Mouse (Mus musculus) limb, embryonic 14.5 days (tissue): Measurements from ENCODE around the gene Aldh1b1. TPM values are rescaled to one million over a fixed set of nuclear protein-coding genes. Genes with fewer than 3 reads are reported as not detected.

Experiments used
- ATAC-seq: fragments of 200-750 bp; cut with Nextera tagmentation; 2 replicates; pipeline ENCODE4 v1.8.0; 2017; ENCODE audit warnings: low read depth, moderate number of reproducible peaks, moderate TSS enrichment; ENCODE audit not compliant: low FRiP score
- DNase-seq: peaks from one replicate; pipeline ENCODE4 v3.0.0-alpha.2; 2015; ENCODE audit warnings: low spot score
- H3K27ac ChIP-seq: fragments of 300-500 bp; sonication (generic); replicated peaks from 2 replicates; pipeline ENCODE4 v1.5.1; 2014; ENCODE audit warnings: low read depth, mild to moderate bottlenecking, low read length, moderate library complexity, mixed read lengths
- H3K27me3 ChIP-seq: fragments of 300-500 bp; sonication (generic); 2 replicates; pipeline ENCODE4 v1.6.1; 2014; ENCODE audit warnings: low read length, mixed read lengths; ENCODE audit not compliant: control insufficient read depth, insufficient read depth
- H3K36me3 ChIP-seq: fragments of 300-500 bp; sonication (generic); 2 replicates; pipeline ENCODE4 v1.6.1; 2014; ENCODE audit warnings: mild to moderate bottlenecking, low read length, moderate library complexity, mixed read lengths; ENCODE audit not compliant: control insufficient read depth, insufficient read depth
- H3K4me1 ChIP-seq: fragments of 300-500 bp; sonication (generic); 2 replicates; pipeline ENCODE4 v1.6.1; 2014; ENCODE audit warnings: antibody characterized with exemption, low read length, mixed read lengths; ENCODE audit not compliant: control insufficient read depth, insufficient read depth
- H3K4me2 ChIP-seq: fragments of 300-500 bp; sonication (generic); replicated peaks from 2 replicates; pipeline ENCODE4 v1.6.1; 2014; ENCODE audit warnings: low read depth, mild to moderate bottlenecking, low read length, moderate library complexity; ENCODE audit not compliant: severe bottlenecking
- H3K4me3 ChIP-seq: fragments of 300-500 bp; sonication (generic); replicated peaks from 2 replicates; pipeline ENCODE4 v1.5.1; 2014; ENCODE audit warnings: low read length
- H3K9ac ChIP-seq: fragments of 300-500 bp; sonication (generic); 2 replicates; pipeline ENCODE4 v1.6.1; 2014; ENCODE audit warnings: mild to moderate bottlenecking, low read depth, low read length, moderate library complexity; ENCODE audit not compliant: severe bottlenecking
- H3K9me3 ChIP-seq: fragments of 300-500 bp; sonication (generic); 2 replicates; pipeline ENCODE4 v1.6.1; 2016; ENCODE audit warnings: low read length; ENCODE audit not compliant: control insufficient read depth
- POLR2A ChIP-seq: fragments of 200-500 bp; IDR thresholded peaks from 2 replicates; pipeline ENCODE4 v1.8.0; 2012; ENCODE audit warnings: inconsistent platforms, mild to moderate bottlenecking, moderate library complexity, borderline replicate concordance; ENCODE audit not compliant: insufficient read depth, insufficient read length; ENCODE audit errors: extremely low read depth
- WGBS: fragments of 180-500 bp; shearing (Covaris S2); extraction: QIAGEN DNeasy Blood & Tissue Kit; methylation state at CpG from one replicate; pipeline ENCODE4 v1.1.7; 2014; 5-methylcytosine and 5-hydroxymethylcytosine counted together
- polyA plus RNA-seq, 2 experiments: library from polyadenylated mRNA; depleted of rRNA in 1 of 2; stranded (reverse) in 1 of 2; unstranded in 1 of 2; fragments of >200 nt; fragmentation: Nextera tagmentation in 1 of 2; extraction: Ambion mirVana in 1 of 2; gene quantifications; 2 replicates each; pipeline versions ENCODE4 v1.2.1 to v1.2.3; 2012 to 2014

The Aldh1b1 gene
- polyA plus RNA-seq, 2 experiments = 1.0 to 1.3 TPM

- Histone ChIP-seq H3K4me3 (no peak overlapping the region), H3K27ac (no peak overlapping the region), H3K36me3 (no peaks in the 10 kb centered on the region), H3K9ac (no peak overlapping the region), H3K4me2 (no peak overlapping the region), H3K9me3 (no peaks in the 10 kb centered on the region), H3K4me1 (no peaks in the 10 kb centered on the region), H3K27me3 (peaks cover 38% of the 10 kb centered on the region)
- 88% methylated on average over 7 of the region's 7 CpGs for WGBS
- DNase-seq (no peak), ATAC-seq (no peak)
- no peak for TF ChIP-seq POLR2A
Measured at GRCm38 (mm10) chr4:45831996-45832395, 33.2 kb downstream of the Aldh1b1 start.

- DNase-seq = no peak
- peaks cover 23% of the 10 kb centered on the region for H3K27me3 ChIP-seq
Measured at GRCm38 (mm10) chr4:45833461-45833860, 34.6 kb downstream of the Aldh1b1 start.

GRCm38 (mm10) chr4:45844355-45844754, 45.5 kb downstream of the Aldh1b1 start:
- no peak overlapping the region for H3K4me3 ChIP-seq
- H3K27ac ChIP-seq = no peak overlapping the region
- no peaks in the 10 kb centered on the region for H3K9me3 ChIP-seq
- no peaks in the 10 kb centered on the region for H3K36me3 ChIP-seq
- 0 out of 2 replicates have a peak, but pooled peaks cover 11% of the 10 kb centered on the region for H3K27me3 ChIP-seq
- 43% methylated on average over 14 of the region's 14 CpGs for WGBS
- DNase-seq (peak; percentile 44), ATAC-seq (no peak)
- no peak overlapping the region for H3K9ac ChIP-seq
- TF ChIP-seq POLR2A = no peak
- H3K4me2 ChIP-seq = no peak overlapping the region
- H3K4me1 ChIP-seq = peaks cover 13% of the 10 kb centered on the region

More at GRCm38 (mm10) chr4:45833461-45833860, 34.6 kb downstream of the Aldh1b1 start:
- H3K4me1 ChIP-seq = no peaks in the 10 kb centered on the region
- no peak for ATAC-seq
- no peaks in the 10 kb centered on the region for H3K9me3 ChIP-seq
- no peak overlapping the region for H3K9ac ChIP-seq
- TF ChIP-seq POLR2A = no peak
- H3K27ac ChIP-seq = no peak overlapping the region
- no peaks in the 10 kb centered on the region for H3K36me3 ChIP-seq
- WGBS = 37% methylated on average over 5 of the region's 5 CpGs
- H3K4me2 ChIP-seq = no peak overlapping the region
- no peak overlapping the region for H3K4me3 ChIP-seq

DNA sequence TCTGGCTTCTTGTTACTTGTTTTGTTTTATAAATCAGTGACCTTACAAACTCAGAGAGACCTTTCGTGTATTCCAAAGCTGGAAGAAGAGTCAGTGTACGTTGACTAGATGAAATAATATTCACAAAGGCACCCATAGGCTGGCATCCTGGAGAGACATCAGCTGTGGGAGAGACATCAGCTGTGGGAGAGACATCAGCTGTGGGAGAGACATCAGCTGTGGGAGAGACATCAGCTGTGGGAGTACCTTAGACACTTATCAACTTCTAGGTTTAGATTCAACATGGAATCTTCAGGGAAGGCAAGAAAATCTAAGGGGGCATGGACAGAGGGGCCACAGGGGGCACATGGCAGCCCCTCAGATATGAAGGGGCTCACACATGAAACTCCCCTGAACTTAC, 47.4 kb downstream of the Aldh1b1 start:
- H3K4me3 ChIP-seq = no peak overlapping the region
- no peak for TF ChIP-seq POLR2A
- no peak overlapping the region for H3K4me2 ChIP-seq
- H3K9me3 ChIP-seq = no peaks in the 10 kb centered on the region
- no peak overlapping the region for H3K27ac ChIP-seq
- H3K27me3 ChIP-seq = 0 out of 2 replicates have a peak, but pooled peaks cover 11% of the 10 kb centered on the region
- ATAC-seq (no peak), DNase-seq (no peak)
- WGBS = 95% methylated on average over 2 of the region's 2 CpGs
- H3K36me3 ChIP-seq = no peaks in the 10 kb centered on the region
- peaks cover 14% of the 10 kb centered on the region for H3K4me1 ChIP-seq
- no peak overlapping the region for H3K9ac ChIP-seq

DNA sequence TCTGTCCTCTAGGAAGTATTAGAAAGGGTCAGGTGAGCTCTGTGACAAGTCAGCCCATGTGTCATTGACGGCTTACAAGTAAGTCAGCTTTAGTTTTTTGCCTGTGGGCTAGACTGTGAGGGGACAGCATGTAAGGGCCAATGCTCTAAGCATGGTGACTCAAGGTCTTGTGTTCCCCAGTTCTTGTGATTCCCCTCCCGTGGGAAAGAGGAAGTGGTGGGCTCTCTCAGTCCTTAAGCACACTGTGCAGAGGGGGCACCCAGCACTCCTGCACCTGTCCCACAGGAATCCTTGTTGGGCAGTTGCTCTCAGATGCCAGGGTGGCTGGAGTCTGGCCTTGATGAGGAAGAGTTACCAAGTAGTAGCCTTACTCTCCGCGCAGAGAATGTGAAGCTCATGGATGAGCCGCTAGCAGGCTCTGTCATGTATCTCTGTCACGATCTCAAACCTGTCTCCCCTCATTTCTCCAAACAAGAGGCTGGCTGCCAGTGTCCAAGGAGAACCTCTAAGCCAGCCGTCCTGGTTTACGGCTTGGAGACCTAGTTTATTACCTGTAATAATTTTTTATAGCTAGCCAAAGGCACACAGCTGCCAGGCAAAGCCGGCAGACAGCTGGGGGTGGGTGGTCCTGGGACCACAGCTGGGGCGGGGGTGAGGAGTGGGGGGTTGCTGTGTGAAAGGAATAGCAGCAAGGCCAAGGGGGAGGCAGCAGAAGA, 49.4 kb downstream of the Aldh1b1 start, which contains the start of gene Stra6l:
Stra6l (plus strand) TSS at position 556 of the 716 bp plus-strand sequence.
- Histone ChIP-seq H3K9ac (no peak within 1 kb of the TSS), H3K4me3 (0 out of 2 replicates have a peak within 1 kb of the TSS, but pooled peaks have one; percentile 2), H3K4me2 (peak within 1 kb of the TSS; percentile 32), H3K9me3 (no peaks in the 10 kb centered on the region), H3K27ac (no peak within 1 kb of the TSS), H3K36me3 (no peaks in the 10 kb centered on the region), H3K27me3 (0 out of 2 replicates have a peak, but pooled peaks cover 11% of the 10 kb centered on the region), H3K4me1 (peaks cover 14% of the 10 kb centered on the region)
- peak; percentile 62; the same call in 1 of the 2 replicates for ATAC-seq
- no peak for TF ChIP-seq POLR2A
- WGBS = 13% methylated on average over 10 of the region's 10 CpGs
- DNase-seq = no peak

GRCm38 (mm10) chr4:45848825-45849156, 50.0 kb downstream of the Aldh1b1 start:
- ATAC-seq (no peak), DNase-seq (no peak)
- WGBS = 17% methylated on average over 10 of the region's 10 CpGs
- Histone ChIP-seq H3K9me3 (no peaks in the 10 kb centered on the region), H3K4me1 (peaks cover 14% of the 10 kb centered on the region), H3K36me3 (no peaks in the 10 kb centered on the region), H3K27ac (no peak overlapping the region), H3K9ac (no peak overlapping the region), H3K27me3 (0 out of 2 replicates have a peak, but pooled peaks cover 11% of the 10 kb centered on the region), H3K4me2 (peak overlapping the region; percentile 32), H3K4me3 (0 out of 2 replicates have a peak overlapping the region, but pooled peaks have one; percentile 2)
- no peak for TF ChIP-seq POLR2A
